Mouse (Mus musculus) liver, postnatal 0 days (tissue): ENCODE measurements around the gene Camk2n1. TPM values are rescaled to one million over a fixed set of nuclear protein-coding genes. Genes with fewer than 3 reads are reported as not detected.

Source experiments
- ATAC-seq: fragments of 200-750 bp; cut with Nextera tagmentation; 2 replicates; pipeline ENCODE4 v1.8.0; 2017; ENCODE audit warnings: mild to moderate bottlenecking, moderate library complexity
- DNase-seq: peaks from one replicate; pipeline ENCODE4 v3.0.0-alpha.2; 2016
- H3K27ac ChIP-seq: fragments of 300-500 bp; sonication (generic); 2 replicates; pipeline ENCODE4 v1.5.1; 2014; ENCODE audit warnings: antibody characterized with exemption, moderate library complexity, mild to moderate bottlenecking, low read depth
- H3K27me3 ChIP-seq: fragments of 300-500 bp; sonication (generic); 2 replicates; pipeline ENCODE4 v1.6.1; 2014; ENCODE audit warnings: low read length, control low read depth, mixed read lengths; ENCODE audit not compliant: insufficient read depth
- H3K36me3 ChIP-seq: fragments of 300-500 bp; sonication (generic); replicated peaks from 2 replicates; pipeline ENCODE4 v1.6.1; 2014; ENCODE audit warnings: mild to moderate bottlenecking, control low read depth, low read length, moderate library complexity, mixed read lengths; ENCODE audit not compliant: insufficient read depth
- H3K4me1 ChIP-seq: fragments of 300-500 bp; sonication (generic); 2 replicates; pipeline ENCODE4 v1.6.1; 2014; ENCODE audit warnings: antibody characterized with exemption, mild to moderate bottlenecking, control low read depth; ENCODE audit not compliant: insufficient read depth
- H3K4me2 ChIP-seq: fragments of 300-500 bp; sonication (generic); 2 replicates; pipeline ENCODE4 v1.6.1; 2014; ENCODE audit warnings: low read depth, mild to moderate bottlenecking, low read length, moderate library complexity, mixed read lengths
- H3K4me3 ChIP-seq: fragments of 300-500 bp; sonication (generic); 2 replicates; pipeline ENCODE4 v1.5.1; 2014; ENCODE audit warnings: low read depth, low read length
- H3K9ac ChIP-seq: fragments of 300-500 bp; sonication (generic); replicated peaks from 2 replicates; pipeline ENCODE4 v1.6.1; 2014; ENCODE audit warnings: mild to moderate bottlenecking, moderate library complexity
- H3K9me3 ChIP-seq: fragments of 300-500 bp; sonication (generic); 2 replicates; pipeline ENCODE4 v1.6.1; 2016; ENCODE audit warnings: mild to moderate bottlenecking, control low read depth, low read length, mixed read lengths
- CTCF ChIP-seq: sonication (generic); IDR thresholded peaks from 2 replicates; pipeline ENCODE4 v1.5.1; 2016; ENCODE audit warnings: antibody characterized with exemption, low read depth
- EP300 ChIP-seq: IDR thresholded peaks from 2 replicates; pipeline ENCODE4 v1.6.1; 2016; ENCODE audit warnings: antibody characterized with exemption, low read depth, mild to moderate bottlenecking
- WGBS: fragments of 180-500 bp; shearing (Covaris S2); extraction: QIAGEN DNeasy Blood & Tissue Kit; methylation state at CpG from one replicate; pipeline ENCODE4 v1.1.7; 2014; ENCODE audit not compliant: insufficient replicate concordance; 5-methylcytosine and 5-hydroxymethylcytosine counted together
- polyA plus RNA-seq: library from polyadenylated mRNA; unstranded; fragments of >200 nt; fragmentation: Nextera tagmentation; extraction: Ambion mirVana; gene quantifications from 2 replicates; pipeline ENCODE4 v1.2.1, GENCODE M21; 2015

Gene Camk2n1
- polyA plus RNA-seq, 1 experiment from 2014 or later: 5.5 TPM

- ATAC-seq: no peak
- H3K27ac ChIP-seq: no peak overlapping the region
These were observed 15.0 kb downstream of the Camk2n1 start for GRCm38 (mm10) chr4:138469080-138469479.

DNA sequence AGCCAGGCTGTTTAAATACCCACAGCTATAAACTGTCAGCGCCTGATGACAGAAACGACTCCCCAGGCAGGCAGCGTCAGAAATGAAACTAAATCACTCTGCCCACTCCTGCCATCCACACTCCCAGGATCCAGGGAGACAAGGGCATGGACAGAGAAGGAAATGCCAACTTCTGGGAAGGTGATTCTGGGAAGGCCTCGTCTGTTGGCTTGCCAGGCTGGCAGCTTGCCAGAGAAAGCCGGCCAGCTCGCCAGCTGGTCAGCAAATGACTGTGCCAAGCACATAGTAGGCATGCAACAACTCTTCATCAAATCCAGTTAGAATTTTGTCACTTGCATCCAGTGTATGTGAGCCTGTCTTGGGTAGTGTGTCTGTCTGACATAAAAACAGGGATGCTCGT, 17.1 kb downstream of the Camk2n1 start:
- Histone ChIP-seq H3K27me3 (no peaks in the 10 kb centered on the region), H3K36me3 (no peaks in the 10 kb centered on the region), H3K9ac (no peak overlapping the region), H3K4me3 (no peak overlapping the region), H3K4me2 (no peak overlapping the region), H3K4me1 (no peaks in the 10 kb centered on the region), H3K27ac (no peak overlapping the region), H3K9me3 (no peaks in the 10 kb centered on the region)
- ATAC-seq (no peak), DNase-seq (no peak)
- TF ChIP-seq CTCF (no peak), EP300 (no peak)
- 60% methylated on average over 7 of the region's 7 CpGs for WGBS

More at GRCm38 (mm10) chr4:138469080-138469479, 15.0 kb downstream of the Camk2n1 start:
- Histone ChIP-seq H3K4me1 (peaks cover 5% of the 10 kb centered on the region; the same call in 1 of the 2 replicates), H3K4me3 (no peak overlapping the region), H3K9ac (no peak overlapping the region), H3K9me3 (no peaks in the 10 kb centered on the region), H3K4me2 (no peak overlapping the region), H3K27me3 (peaks cover 9% of the 10 kb centered on the region), H3K36me3 (no peaks in the 10 kb centered on the region)
- no peak for TF ChIP-seq CTCF
- no peak for TF ChIP-seq EP300
- 29% methylated on average over 7 of the region's 7 CpGs for WGBS
- no peak for DNase-seq

DNA sequence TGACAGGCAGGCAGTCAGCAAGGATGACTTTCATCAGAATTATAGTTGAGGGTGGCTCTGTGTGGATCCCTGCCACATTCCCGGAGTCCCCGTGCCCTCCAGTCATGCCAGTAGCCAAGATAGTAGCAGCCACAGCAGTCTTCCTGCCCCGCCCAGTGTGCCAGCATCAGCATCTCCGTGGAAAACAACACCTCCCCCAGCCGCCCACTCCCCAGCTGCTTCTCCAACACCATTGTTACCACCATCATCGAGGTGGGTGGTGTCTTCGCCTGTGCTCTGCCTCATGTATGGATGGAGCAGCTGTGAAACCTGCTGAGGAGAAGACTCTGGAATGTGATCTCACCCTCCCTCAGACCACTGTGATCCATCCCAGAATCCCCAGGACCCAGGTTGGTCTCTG, 25.5 kb downstream of the Camk2n1 start:
- no peak overlapping the region for H3K4me3 ChIP-seq
- no peaks in the 10 kb centered on the region for H3K9me3 ChIP-seq
- H3K27ac ChIP-seq: no peak overlapping the region
- H3K4me1 ChIP-seq: no peaks in the 10 kb centered on the region
- no peak overlapping the region for H3K4me2 ChIP-seq
- WGBS: 73% methylated on average over 7 of the region's 7 CpGs
- H3K27me3 ChIP-seq: no peaks in the 10 kb centered on the region
- no peaks in the 10 kb centered on the region for H3K36me3 ChIP-seq
- DNase-seq (no peak), ATAC-seq (no peak)
- no peak overlapping the region for H3K9ac ChIP-seq
- TF ChIP-seq CTCF (no peak), EP300 (no peak)

DNA sequence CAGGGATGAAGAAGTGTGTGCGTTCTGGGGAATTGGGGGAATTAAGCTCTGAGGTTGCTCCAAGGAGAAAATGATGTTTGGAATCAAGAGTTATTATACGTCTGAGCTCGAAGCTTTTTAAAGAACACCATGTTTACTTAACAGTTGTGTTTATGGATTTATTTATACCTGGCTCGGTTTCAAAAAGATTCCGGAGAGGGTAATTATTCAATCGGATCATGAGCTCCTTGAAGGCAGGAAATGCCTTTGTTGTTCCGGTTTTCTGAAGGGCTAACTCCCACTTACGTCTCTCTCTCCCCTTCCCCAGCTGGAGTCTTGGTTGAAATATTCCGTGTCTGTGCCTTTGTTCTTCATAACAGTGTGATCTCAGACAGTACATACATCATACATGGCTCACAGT, 26.8 kb downstream of the Camk2n1 start:
- DNase-seq: no peak
- 34% methylated on average over 9 of the region's 9 CpGs for WGBS
- Histone ChIP-seq H3K9ac (no peak overlapping the region), H3K27me3 (no peaks in the 10 kb centered on the region), H3K4me1 (no peaks in the 10 kb centered on the region), H3K4me3 (no peak overlapping the region), H3K27ac (no peak overlapping the region), H3K4me2 (no peak overlapping the region), H3K36me3 (no peaks in the 10 kb centered on the region), H3K9me3 (no peaks in the 10 kb centered on the region)
- ATAC-seq: no peak
- TF ChIP-seq EP300: no peak
- TF ChIP-seq CTCF: no peak

DNA sequence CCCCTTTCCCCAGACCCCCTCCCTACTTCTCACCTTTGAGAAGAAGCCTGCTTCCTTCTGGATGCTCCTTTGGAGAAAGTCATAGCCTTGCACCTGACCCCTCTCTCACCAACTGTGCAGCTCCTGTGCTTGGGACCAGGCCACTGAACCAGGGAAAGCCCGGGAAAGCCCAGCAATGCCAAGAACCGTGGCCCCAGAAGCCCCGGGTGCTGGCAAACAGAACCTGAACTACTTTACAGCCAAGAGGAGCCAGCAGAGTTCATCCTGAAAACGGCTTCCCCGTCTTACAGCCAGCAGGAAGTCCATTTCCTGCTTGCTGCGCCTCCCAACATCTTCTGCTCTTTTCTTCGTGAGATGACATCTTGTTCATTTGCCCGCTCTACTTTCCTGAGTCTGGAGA, 28.6 kb downstream of the Camk2n1 start:
- no peak for ATAC-seq
- Histone ChIP-seq H3K27ac (no peak overlapping the region), H3K4me1 (no peaks in the 10 kb centered on the region), H3K36me3 (no peaks in the 10 kb centered on the region), H3K9me3 (no peaks in the 10 kb centered on the region), H3K27me3 (no peaks in the 10 kb centered on the region), H3K4me2 (no peak overlapping the region), H3K4me3 (no peak overlapping the region), H3K9ac (no peak overlapping the region)
- TF ChIP-seq EP300: no peak
- TF ChIP-seq CTCF: no peak
- whole genome bisulfite sequencing: 24% methylated on average over 8 of the region's 8 CpGs
- no peak for DNase-seq

DNA sequence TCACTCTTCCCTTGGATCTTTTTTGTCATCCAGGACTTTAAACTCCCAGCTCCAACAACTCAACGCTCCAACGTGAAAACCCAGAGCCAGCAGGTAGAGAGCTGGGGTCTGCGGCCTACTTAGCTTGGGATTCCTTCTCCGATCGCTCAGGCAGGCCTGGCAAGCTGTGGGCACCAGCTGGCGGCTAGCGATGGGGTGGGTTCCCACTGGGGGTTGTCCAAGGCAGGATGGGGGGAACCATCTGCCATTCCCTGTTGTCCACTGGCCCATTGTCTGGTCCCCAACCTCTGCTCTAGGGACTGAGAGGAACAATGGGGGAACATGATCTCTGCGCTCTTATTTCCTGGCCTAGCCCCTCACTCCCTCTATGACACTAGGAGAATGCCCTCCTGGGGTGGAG, 34.1 kb downstream of the Camk2n1 start:
- Histone ChIP-seq H3K4me1 (no peaks in the 10 kb centered on the region), H3K9me3 (no peaks in the 10 kb centered on the region), H3K4me2 (no peak overlapping the region), H3K27ac (no peak overlapping the region), H3K36me3 (no peaks in the 10 kb centered on the region), H3K4me3 (no peak overlapping the region), H3K9ac (no peak overlapping the region), H3K27me3 (no peaks in the 10 kb centered on the region; the same call in 1 of the 2 replicates)
- WGBS: 60% methylated on average over 8 of the region's 8 CpGs
- ATAC-seq: no peak
- TF ChIP-seq CTCF (no peak), EP300 (no peak)
- DNase-seq: no peak

GRCm38 (mm10) chr4:138491088-138491487, 37.0 kb downstream of the Camk2n1 start:
- Histone ChIP-seq H3K9me3 (no peaks in the 10 kb centered on the region), H3K9ac (no peak overlapping the region), H3K36me3 (no peaks in the 10 kb centered on the region), H3K4me2 (no peak overlapping the region), H3K4me1 (no peaks in the 10 kb centered on the region), H3K4me3 (no peak overlapping the region), H3K27ac (no peak overlapping the region), H3K27me3 (no peaks in the 10 kb centered on the region; the same call in 1 of the 2 replicates)
- ATAC-seq (no peak), DNase-seq (no peak)
- WGBS: 60% methylated on average over 4 of the region's 4 CpGs
- TF ChIP-seq EP300 (no peak), CTCF (no peak)
